Mouse (Mus musculus) heart, postnatal 0 days (tissue): ENCODE data around the gene Htra2.

ENCODE experiments used
- CTCF ChIP-seq: IDR thresholded peaks from 2 replicates; pipeline ENCODE4 v1.5.1; 2016; ENCODE audit warnings: antibody characterized with exemption, control low read depth, low read depth
- EP300 ChIP-seq: IDR thresholded peaks from 2 replicates; pipeline ENCODE4 v1.6.1; 2016; ENCODE audit warnings: antibody characterized with exemption, low read depth

GRCm38 (mm10) chr6:83092416-83093127, 37.5 kb upstream of the Htra2 start:
- TF ChIP-seq CTCF (no peak), EP300 (no peak)
